Mouse (Mus musculus) G1E (cell line): ENCODE measurements around the gene C530008M17Rik. TPM values are rescaled to one million over a fixed set of nuclear protein-coding genes. Genes with fewer than 3 reads are reported as not detected.

Experiments
- ATAC-seq: 2 replicates; pipeline ENCODE4 v1.8.0; 2016; ENCODE audit warnings: mild to moderate bottlenecking; ENCODE audit not compliant: insufficient number of reproducible peaks, poor library complexity, low FRiP score, severe bottlenecking; ENCODE audit errors: extremely low read depth
- DNase-seq: peaks from one replicate; pipeline ENCODE4 v3.0.0; 2012; ENCODE audit warnings: low spot score
- H3K27me3 ChIP-seq: 2 replicates; pipeline ENCODE4 v1.6.1; 2012; ENCODE audit warnings: mild to moderate bottlenecking, low read length, inconsistent platforms; ENCODE audit not compliant: insufficient read depth
- H3K36me3 ChIP-seq: replicated peaks from 2 replicates; pipeline ENCODE3; 2012; ENCODE audit warnings: mild to moderate bottlenecking, inconsistent platforms
- H3K4me1 ChIP-seq: 2 replicates; pipeline ENCODE4 v1.6.1; 2012; ENCODE audit warnings: low read depth, low read length, inconsistent platforms, mixed read lengths; ENCODE audit not compliant: insufficient read depth
- H3K4me3 ChIP-seq: 2 replicates; pipeline ENCODE4 v1.5.1; 2012; ENCODE audit warnings: low read depth, mild to moderate bottlenecking, inconsistent platforms, low read length, moderate library complexity, mixed read lengths
- H3K9me3 ChIP-seq: replicated peaks from 2 replicates; pipeline ENCODE4 v1.6.1; 2012; ENCODE audit warnings: inconsistent platforms
- CTCF ChIP-seq: IDR thresholded peaks from 2 replicates; pipeline ENCODE4 v1.5.1; 2012; ENCODE audit warnings: low read depth, low read length, inconsistent platforms, mixed read lengths
- GATA1 ChIP-seq: IDR thresholded peaks from 2 replicates; pipeline ENCODE4 v1.6.1; 2012; ENCODE audit warnings: borderline replicate concordance, low read length, inconsistent platforms, mixed read lengths
- GATA2 ChIP-seq: IDR thresholded peaks from 2 replicates; pipeline ENCODE4 v1.6.1; 2012; ENCODE audit warnings: low read depth, low read length, inconsistent platforms, borderline replicate concordance
- POLR2AphosphoS5 ChIP-seq: IDR thresholded peaks from 2 replicates; pipeline ENCODE4 v1.6.1; 2012; ENCODE audit warnings: low read depth, low read length, inconsistent platforms; ENCODE audit not compliant: insufficient replicate concordance
- TAL1 ChIP-seq: conservative IDR thresholded peaks from 2 replicates; pipeline ENCODE4 v1.6.1; 2012; ENCODE audit warnings: low read depth, low read length, inconsistent platforms, mixed read lengths
- polyA plus RNA-seq: library from polyadenylated mRNA; stranded (reverse); fragments of >175 nt; gene quantifications from 2 replicates; pipeline ENCODE4 v1.2.3, GENCODE M21; 2012
- total RNA-seq, 2 experiments: library from RNA; stranded (forward) in 1 of 2; stranded (reverse) in 1 of 2; fragments of 200-1000 nt in 1 of 2; fragments of >200 nt in 1 of 2; fragmentation: Nextera tagmentation in 1 of 2; gene quantifications; 2 replicates each; pipeline ENCODE4 v1.2.3; 2014 to 2017

The C530008M17Rik gene
- total and polyA plus RNA-seq, 3 experiments: 7.3 to 41.5 (median 25.1) TPM

DNA sequence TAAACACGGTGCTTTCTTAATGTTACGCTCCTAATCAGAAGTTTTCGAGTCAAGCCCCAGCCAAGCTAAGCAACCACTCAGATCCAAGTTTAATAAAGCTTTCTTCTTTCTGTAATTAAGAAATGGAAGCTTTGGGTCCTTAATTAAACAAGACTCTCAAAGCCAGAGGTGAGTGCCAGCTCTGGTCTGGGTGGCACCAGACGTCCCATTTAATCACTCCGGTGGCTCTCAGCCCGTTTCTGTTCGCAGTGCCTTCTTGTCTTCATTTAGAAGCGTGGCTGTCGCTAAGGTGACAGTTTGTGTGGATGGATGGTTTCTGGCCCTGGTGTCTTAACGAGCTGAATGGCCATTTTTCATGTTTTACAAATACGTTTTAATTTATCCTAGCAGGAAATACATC lies 158.7 kb downstream of the C530008M17Rik start:
- DNase-seq (no peak), ATAC-seq (no peak)
- no peaks in the 10 kb centered on the region for H3K9me3 ChIP-seq
- peaks cover 2% of the 10 kb centered on the region; the same call in 1 of the 2 replicates for H3K4me1 ChIP-seq
- no peak overlapping the region for H3K4me3 ChIP-seq
- H3K36me3 ChIP-seq: peaks cover 45% of the 10 kb centered on the region
- TF ChIP-seq POLR2AphosphoS5 (no peak), TAL1 (no peak), GATA1 (no peak), GATA2 (no peak), CTCF (no peak)
- no peaks in the 10 kb centered on the region for H3K27me3 ChIP-seq

DNA sequence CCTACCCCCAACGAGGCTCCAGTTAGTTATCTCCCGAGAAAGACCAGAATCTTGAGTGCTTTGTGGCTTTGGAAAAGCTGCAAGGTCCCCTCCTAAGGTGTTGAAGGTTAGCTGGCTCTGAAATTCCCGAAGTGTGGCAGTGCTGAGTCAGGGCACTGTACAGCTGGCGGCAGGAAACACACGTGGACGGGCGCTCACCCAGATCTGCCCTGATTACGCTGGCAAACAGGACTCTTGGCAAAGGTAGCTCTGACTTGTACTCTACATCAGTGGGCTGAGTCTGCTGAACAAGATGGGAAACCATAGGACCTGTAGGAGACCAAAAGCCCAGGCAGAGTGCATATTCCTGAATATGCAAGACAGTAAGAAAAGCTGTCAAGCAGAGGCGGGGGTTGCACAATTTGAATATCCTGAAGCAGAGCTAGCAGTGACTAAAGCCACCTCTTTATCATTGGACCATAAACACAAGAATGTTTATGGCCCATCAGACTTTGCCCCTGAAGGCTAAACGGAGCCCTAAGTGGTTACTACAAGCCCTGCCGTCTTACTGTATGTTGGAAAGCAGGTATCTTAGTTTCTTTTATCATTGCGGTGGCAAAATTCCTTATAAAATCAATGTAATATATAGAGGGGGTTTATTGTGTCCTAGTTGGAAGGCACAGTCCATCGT lies 159.6 kb downstream of the C530008M17Rik start:
- Histone ChIP-seq H3K4me1 (peaks cover 2% of the 10 kb centered on the region; the same call in 1 of the 2 replicates), H3K27me3 (no peaks in the 10 kb centered on the region), H3K36me3 (peaks cover 43% of the 10 kb centered on the region), H3K4me3 (no peak overlapping the region), H3K9me3 (no peaks in the 10 kb centered on the region)
- ATAC-seq (no peak), DNase-seq (no peak)
- TF ChIP-seq POLR2AphosphoS5 (no peak), CTCF (no peak), TAL1 (no peak), GATA1 (no peak), GATA2 (no peak)

DNA sequence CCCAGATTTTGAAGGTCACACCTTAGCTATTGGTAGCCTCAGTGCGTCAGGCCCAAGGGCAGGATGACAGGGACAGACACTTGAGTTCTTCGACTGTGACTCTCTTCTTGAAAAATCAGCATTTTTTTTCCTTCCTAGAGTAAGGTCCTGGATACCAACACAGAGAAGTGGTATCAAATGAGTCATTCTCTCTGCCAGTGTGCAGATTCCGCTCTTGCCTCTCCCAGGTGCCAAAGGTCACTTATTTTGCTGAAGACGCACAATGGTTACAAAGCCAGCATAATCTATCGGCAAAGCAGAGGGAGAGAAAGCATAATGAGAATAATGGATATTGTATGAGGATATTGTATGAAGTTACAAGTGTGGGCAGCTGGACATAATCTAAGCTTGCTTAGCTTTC lies 160.4 kb downstream of the C530008M17Rik start:
- no peak for DNase-seq
- no peak for TF ChIP-seq GATA2
- no peak for TF ChIP-seq GATA1
- TF ChIP-seq CTCF: no peak
- no peak for TF ChIP-seq TAL1
- no peak for TF ChIP-seq POLR2AphosphoS5
- peaks cover 45% of the 10 kb centered on the region for H3K36me3 ChIP-seq
- H3K27me3 ChIP-seq: no peaks in the 10 kb centered on the region
- H3K4me1 ChIP-seq: peaks cover 2% of the 10 kb centered on the region; the same call in 1 of the 2 replicates
- no peaks in the 10 kb centered on the region for H3K9me3 ChIP-seq
- no peak for ATAC-seq
- no peak overlapping the region for H3K4me3 ChIP-seq

DNA sequence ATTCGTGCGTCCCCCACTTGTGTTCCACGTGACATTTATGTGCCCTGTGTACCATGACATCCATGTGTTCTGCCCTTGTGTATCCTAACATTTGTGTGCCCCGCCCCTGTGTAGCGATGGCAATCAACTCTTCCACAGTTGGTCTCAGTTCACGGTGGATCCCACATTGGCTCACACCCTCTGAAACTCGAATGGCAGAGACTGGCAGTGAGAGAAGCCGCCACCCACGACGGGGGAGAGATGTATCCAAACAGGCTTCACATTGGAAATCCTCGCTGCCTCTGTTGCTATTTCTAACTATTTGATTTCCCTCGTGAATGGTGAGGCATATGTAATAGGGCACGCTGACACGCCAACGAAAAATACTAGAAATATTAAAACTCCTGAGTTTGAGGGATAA lies 161.4 kb downstream of the C530008M17Rik start:
- peaks cover 53% of the 10 kb centered on the region for H3K36me3 ChIP-seq
- H3K4me3 ChIP-seq: no peak overlapping the region
- no peak for TF ChIP-seq GATA2
- DNase-seq: no peak
- H3K9me3 ChIP-seq: no peaks in the 10 kb centered on the region
- peaks cover 2% of the 10 kb centered on the region; the same call in 1 of the 2 replicates for H3K4me1 ChIP-seq
- no peaks in the 10 kb centered on the region for H3K27me3 ChIP-seq
- no peak for ATAC-seq

DNA sequence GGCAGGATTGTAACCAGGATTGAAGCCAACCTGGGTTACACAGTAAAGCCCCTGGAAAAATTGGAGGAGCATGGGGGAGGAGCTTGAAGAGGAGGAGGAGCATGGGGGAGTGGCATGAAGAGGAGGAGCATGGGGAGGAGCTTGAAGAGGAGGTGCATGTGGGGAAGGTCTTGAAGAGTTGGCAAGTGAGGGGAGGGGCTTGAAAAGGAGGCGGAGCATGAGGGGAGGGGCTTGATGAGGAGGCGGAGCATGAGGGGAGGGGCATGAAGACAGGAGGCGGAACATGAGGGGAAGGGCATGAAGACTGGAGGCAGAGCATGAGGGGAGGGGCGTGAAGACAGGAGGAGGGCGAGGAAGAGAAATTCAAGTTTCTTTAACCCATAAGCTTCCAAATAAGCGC lies 162.5 kb downstream of the C530008M17Rik start:
- ATAC-seq (no peak), DNase-seq (no peak)
- Histone ChIP-seq H3K36me3 (peaks cover 61% of the 10 kb centered on the region), H3K9me3 (no peaks in the 10 kb centered on the region), H3K4me1 (peaks cover 2% of the 10 kb centered on the region; the same call in 1 of the 2 replicates), H3K4me3 (no peak overlapping the region), H3K27me3 (no peaks in the 10 kb centered on the region)
- TF ChIP-seq POLR2AphosphoS5 (no peak), GATA2 (no peak), GATA1 (no peak), TAL1 (no peak), CTCF (no peak)

DNA sequence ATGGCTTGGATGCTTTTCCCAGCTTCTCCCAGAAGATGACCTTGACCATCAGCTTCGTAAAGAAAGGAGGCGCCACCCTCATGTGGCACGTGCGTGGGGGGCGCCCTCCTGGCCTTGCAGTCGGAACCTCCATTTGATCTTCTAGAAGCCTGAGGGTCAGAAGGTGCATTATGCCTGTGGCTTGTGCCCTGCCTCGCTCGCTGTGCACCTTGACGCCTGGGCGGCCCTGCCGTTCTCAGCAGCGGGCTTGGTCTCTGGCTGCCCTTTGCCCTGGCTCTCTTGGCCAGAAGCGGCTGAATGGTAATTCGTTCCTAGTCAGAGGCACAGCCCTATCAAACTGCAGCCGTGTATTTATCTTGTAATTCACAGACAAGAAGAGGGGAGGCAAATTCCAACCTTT lies 165.8 kb downstream of the C530008M17Rik start:
- Histone ChIP-seq H3K4me3 (no peak overlapping the region), H3K27me3 (no peaks in the 10 kb centered on the region)

More for the DNA sequence above, 165.8 kb downstream of the C530008M17Rik start:
- no peak for TF ChIP-seq GATA1
- no peak for TF ChIP-seq TAL1
- no peak for TF ChIP-seq CTCF
- TF ChIP-seq POLR2AphosphoS5: no peak
- TF ChIP-seq GATA2: no peak
- ATAC-seq (no peak), DNase-seq (no peak)
- Histone ChIP-seq H3K4me1 (peaks cover 2% of the 10 kb centered on the region; the same call in 1 of the 2 replicates), H3K36me3 (peaks cover 66% of the 10 kb centered on the region), H3K9me3 (no peaks in the 10 kb centered on the region)
